Mouse (Mus musculus): ENCODE data around the gene Micu1.

GRCm38 (mm10) chr10:59829886-59830285, 127.6 kb downstream of the Micu1 start:
- TF ChIP-seq POLR2A (IDR thresholded peaks at IDR 0.05; ENCODE audit: insufficient read depth, low read length) (no peak), CTCF (IDR thresholded peaks at IDR 0.05; ENCODE audit: low read depth, low read length) (no peak), EP300 (IDR thresholded peaks at IDR 0.05; ENCODE audit: insufficient read depth, low read depth, low read length) (no peak)

Measured in ES-Bruce4 (cell line).